Mouse (Mus musculus) bone marrow, adult 2 months (tissue): ENCODE results near the gene Ifngr1. TPM values are rescaled to one million over a fixed set of nuclear protein-coding genes. Genes with fewer than 3 reads are reported as not detected.

Experiments used
- H3K27ac ChIP-seq: fragments of 200-500 bp; 2 replicates; pipeline ENCODE4 v1.5.1; 2012; ENCODE audit warnings: low read depth, mild to moderate bottlenecking, control low read depth, inconsistent platforms, low read length; ENCODE audit not compliant: control insufficient read depth, poor library complexity, insufficient read depth
- H3K4me1 ChIP-seq: fragments of 200-500 bp; 2 replicates; pipeline ENCODE4 v1.6.1; 2011; ENCODE audit warnings: low read length; ENCODE audit not compliant: control insufficient read depth, insufficient read depth
- H3K4me3 ChIP-seq: fragments of 200-500 bp; replicated peaks from 2 replicates; pipeline ENCODE3; 2011; ENCODE audit warnings: mild to moderate bottlenecking, low read depth, low read length, control low read depth; ENCODE audit not compliant: control insufficient read depth
- CTCF ChIP-seq: fragments of 200-500 bp; IDR thresholded peaks from 2 replicates; pipeline ENCODE4 v1.5.1; 2011; ENCODE audit warnings: low read length, control low read depth; ENCODE audit not compliant: control insufficient read depth, insufficient read depth
- POLR2A ChIP-seq: fragments of 200-500 bp; IDR thresholded peaks from 2 replicates; pipeline ENCODE4 v1.6.1; 2011; ENCODE audit warnings: low read depth, mild to moderate bottlenecking, control low read depth, low read length, borderline replicate concordance; ENCODE audit not compliant: control insufficient read depth
- WGBS: fragments of 180-500 bp; shearing (Covaris S2); methylation state at CpG from one replicate; pipeline ENCODE4 v1.1.7; 2018; 5-methylcytosine and 5-hydroxymethylcytosine counted together
- polyA plus RNA-seq: library from polyadenylated mRNA; stranded (reverse); fragments of >200 nt; gene quantifications from 2 replicates; pipeline ENCODE4 v1.2.4, GENCODE M21; 2011; ENCODE audit warnings: low replicate concordance; ENCODE audit not compliant: missing spikeins, insufficient read depth, insufficient read length

Ifngr1 gene
- polyA plus RNA-seq, 1 experiment = 78.0 TPM

GRCm38 (mm10) chr10:19581844-19582582 is 9.7 kb upstream of the Ifngr1 start:
- WGBS = 22% methylated on average over 9 of the region's 9 CpGs
- H3K4me1 ChIP-seq = peaks cover 3% of the 10 kb centered on the region; the same call in 1 of the 2 replicates
- no peak overlapping the region for H3K4me3 ChIP-seq
- no peak for TF ChIP-seq POLR2A
- no peak for TF ChIP-seq CTCF
- H3K27ac ChIP-seq = no peak overlapping the region

- TF ChIP-seq CTCF (no peak), POLR2A (no peak)
- no peak overlapping the region for H3K4me3 ChIP-seq
- peak overlapping the region; percentile 24; the same call in 1 of the 2 replicates for H3K27ac ChIP-seq
- WGBS = 16% methylated on average over 7 of the region's 7 CpGs
- peaks cover 3% of the 10 kb centered on the region; the same call in 1 of the 2 replicates for H3K4me1 ChIP-seq
Measured at GRCm38 (mm10) chr10:19582806-19583430, 8.8 kb upstream of the Ifngr1 start.

GRCm38 (mm10) chr10:19584064-19584463 is 7.7 kb upstream of the Ifngr1 start:
- Histone ChIP-seq H3K4me3 (no peak overlapping the region), H3K27ac (peak overlapping the region; percentile 44; the same call in 1 of the 2 replicates), H3K4me1 (peaks cover 3% of the 10 kb centered on the region; the same call in 1 of the 2 replicates)
- TF ChIP-seq POLR2A (no peak), CTCF (no peak)
- WGBS = 9% methylated on average over 2 of the region's 2 CpGs

GRCm38 (mm10) chr10:19584846-19585245 is 6.9 kb upstream of the Ifngr1 start:
- no peak overlapping the region for H3K27ac ChIP-seq
- TF ChIP-seq POLR2A = no peak
- no peak for TF ChIP-seq CTCF
- 59% methylated on average over 1 of the region's 1 CpGs for WGBS
- H3K4me3 ChIP-seq = no peak overlapping the region
- H3K4me1 ChIP-seq = peaks cover 4% of the 10 kb centered on the region; the same call in 1 of the 2 replicates

- no peak for TF ChIP-seq CTCF
- TF ChIP-seq POLR2A = no peak
- Histone ChIP-seq H3K4me1 (peaks cover 4% of the 10 kb centered on the region; the same call in 1 of the 2 replicates), H3K4me3 (no peak overlapping the region), H3K27ac (no peak overlapping the region)
- 61% methylated on average over 5 of the region's 5 CpGs for WGBS
Measured at GRCm38 (mm10) chr10:19585860-19586259, 5.9 kb upstream of the Ifngr1 start.

- WGBS = 38% methylated on average over 3 of the region's 3 CpGs
- Histone ChIP-seq H3K4me3 (no peak overlapping the region), H3K27ac (no peak overlapping the region), H3K4me1 (peaks cover 4% of the 10 kb centered on the region; the same call in 1 of the 2 replicates)
- TF ChIP-seq CTCF (no peak), POLR2A (no peak)
Measured at GRCm38 (mm10) chr10:19587281-19587680, 4.5 kb upstream of the Ifngr1 start.

- TF ChIP-seq POLR2A = no peak
- TF ChIP-seq CTCF = no peak
- H3K4me1 ChIP-seq = peaks cover 3% of the 10 kb centered on the region; the same call in 1 of the 2 replicates
- no peak overlapping the region for H3K27ac ChIP-seq
- H3K4me3 ChIP-seq = no peak overlapping the region
- 76% methylated on average over 12 of the region's 12 CpGs for WGBS
Measured at GRCm38 (mm10) chr10:19589626-19590025, 2.1 kb upstream of the Ifngr1 start.

- Histone ChIP-seq H3K27ac (peak overlapping the region; percentile 100), H3K4me1 (peaks cover 3% of the 10 kb centered on the region; the same call in 1 of the 2 replicates), H3K4me3 (peak overlapping the region; percentile 97)
- TF ChIP-seq CTCF = no peak
- no peak for TF ChIP-seq POLR2A
- 2% methylated on average over 6 of the region's 6 CpGs for WGBS
Measured at GRCm38 (mm10) chr10:19591286-19591640, 486 bp upstream of the Ifngr1 start.
